Mouse (Mus musculus) cortical plate, adult 2 months (tissue): Measurements from ENCODE around the gene Gnat1. TPM values are rescaled to one million over a fixed set of nuclear protein-coding genes. Genes with fewer than 3 reads are reported as not detected.
A peak's percentile ranks its signal among the peaks of the same experiment; 100 is the strongest.

Experiments used
- H3K27ac ChIP-seq: fragments of 200-500 bp; 2 replicates; pipeline ENCODE4 v1.5.1; 2012; ENCODE audit warnings: low read length, control low read depth, inconsistent platforms; ENCODE audit not compliant: insufficient read depth
- H3K4me1 ChIP-seq: fragments of 200-500 bp; 2 replicates; pipeline ENCODE4 v1.6.1; 2011; ENCODE audit warnings: low read length; ENCODE audit not compliant: control insufficient read depth, insufficient read depth
- H3K4me3 ChIP-seq: fragments of 200-500 bp; 2 replicates; pipeline ENCODE4 v1.5.1; 2011; ENCODE audit warnings: mild to moderate bottlenecking, low read length, control low read depth; ENCODE audit not compliant: insufficient read depth
- CTCF ChIP-seq: fragments of 200-500 bp; IDR thresholded peaks from 2 replicates; pipeline ENCODE4 v1.5.1; 2011; ENCODE audit warnings: mild to moderate bottlenecking, control low read depth, low read length; ENCODE audit not compliant: insufficient read depth; ENCODE audit errors: extremely low read depth
- POLR2A ChIP-seq: fragments of 200-500 bp; IDR thresholded peaks from 2 replicates; pipeline ENCODE4 v1.6.1; 2011; ENCODE audit warnings: mild to moderate bottlenecking, low read length, control low read depth; ENCODE audit not compliant: insufficient read depth; ENCODE audit errors: extremely low read depth
- polyA plus RNA-seq: library from polyadenylated mRNA; depleted of rRNA; stranded (reverse); fragments of >200 nt; gene quantifications from 2 replicates; pipeline ENCODE4 v1.2.3, GENCODE M21; 2012

Gnat1 gene
- polyA plus RNA-seq, 1 experiment: 0.42 TPM

DNA sequence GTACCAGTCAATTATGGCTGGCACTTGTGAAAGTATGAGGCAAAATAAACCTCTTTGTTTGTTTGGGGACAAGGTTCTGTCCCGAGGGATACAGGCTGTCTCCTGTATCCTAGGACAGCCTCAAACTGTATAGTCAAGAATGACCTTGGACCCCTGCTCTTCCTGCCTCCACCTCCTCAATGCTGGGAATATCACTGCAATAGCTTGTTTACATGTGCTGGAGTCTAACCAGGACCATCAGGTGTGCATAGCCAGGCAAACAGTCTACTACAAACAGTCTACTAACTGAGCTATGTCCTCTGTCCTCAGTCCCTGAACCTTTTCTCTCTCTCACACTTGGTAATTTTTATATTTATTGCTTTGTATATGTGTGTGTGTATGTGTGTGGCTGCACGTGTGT, 26.0 kb downstream of the Gnat1 start:
- H3K4me3 ChIP-seq: no peak overlapping the region
- no peaks in the 10 kb centered on the region for H3K4me1 ChIP-seq
- no peak for TF ChIP-seq CTCF
- TF ChIP-seq POLR2A: no peak
- no peak overlapping the region for H3K27ac ChIP-seq

DNA sequence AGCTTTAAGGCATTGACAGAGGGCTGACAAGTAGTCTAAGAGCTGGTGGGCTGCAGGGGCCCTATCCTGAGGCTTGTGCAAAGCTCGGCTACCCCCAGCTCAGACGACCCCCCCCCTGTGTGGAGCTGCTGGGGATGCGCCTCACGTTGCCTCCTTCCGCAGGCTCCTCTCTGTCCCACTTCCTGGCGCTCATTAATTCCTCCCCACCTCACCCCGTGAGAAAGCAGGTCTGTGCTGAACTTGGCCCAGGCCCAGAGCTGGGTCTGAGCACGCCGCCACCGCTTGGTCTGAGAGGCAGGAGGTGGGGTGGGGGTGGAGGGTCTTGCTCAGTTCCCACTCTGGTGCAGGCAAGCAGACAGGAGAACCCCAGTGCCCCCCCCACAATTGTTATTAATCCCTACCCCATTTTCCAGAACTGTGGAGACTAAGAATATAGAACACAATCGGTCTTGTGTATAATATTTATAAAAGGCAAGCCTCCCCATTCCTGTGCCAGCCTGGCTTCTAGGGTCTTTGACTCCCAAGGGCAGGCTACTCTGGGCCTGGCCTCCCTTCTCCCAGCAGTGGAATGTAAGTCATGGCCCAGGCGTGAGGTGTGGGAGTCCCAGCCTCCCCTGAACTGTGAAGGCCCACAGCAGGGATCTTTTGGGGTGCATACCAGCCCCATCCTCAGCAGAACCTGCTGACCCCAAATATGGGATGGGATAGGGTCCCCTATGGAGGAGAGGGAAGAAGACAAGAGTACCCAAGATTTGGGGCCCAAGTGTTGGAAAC, 28.6 kb downstream of the Gnat1 start:
- Histone ChIP-seq H3K27ac (peak overlapping the region; percentile 54), H3K4me1 (no peaks in the 10 kb centered on the region), H3K4me3 (no peak overlapping the region)
- TF ChIP-seq CTCF (no peak), POLR2A (no peak)

DNA sequence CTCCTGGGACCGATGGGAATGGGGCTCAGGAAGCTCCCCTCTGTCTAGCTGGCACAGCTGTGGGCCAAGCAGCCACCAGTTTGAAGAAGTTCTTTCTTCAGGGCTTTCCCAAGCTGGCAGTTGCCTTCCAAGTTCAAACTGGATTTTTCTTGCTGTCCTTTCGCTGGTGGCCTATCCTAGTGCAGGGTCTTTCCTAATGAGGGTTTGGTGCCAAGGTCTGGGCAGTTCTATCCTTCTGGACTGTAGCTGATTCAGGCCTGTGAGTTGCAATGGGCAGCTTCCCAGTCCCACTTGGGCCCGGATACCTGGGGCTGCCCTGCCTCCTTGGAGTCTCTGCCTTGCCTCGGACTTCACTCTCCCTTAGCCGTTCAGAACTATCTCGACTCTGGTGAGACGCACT, 29.3 kb downstream of the Gnat1 start:
- TF ChIP-seq POLR2A (no peak), CTCF (no peak)
- Histone ChIP-seq H3K4me1 (no peaks in the 10 kb centered on the region), H3K27ac (no peak overlapping the region), H3K4me3 (no peak overlapping the region)

DNA sequence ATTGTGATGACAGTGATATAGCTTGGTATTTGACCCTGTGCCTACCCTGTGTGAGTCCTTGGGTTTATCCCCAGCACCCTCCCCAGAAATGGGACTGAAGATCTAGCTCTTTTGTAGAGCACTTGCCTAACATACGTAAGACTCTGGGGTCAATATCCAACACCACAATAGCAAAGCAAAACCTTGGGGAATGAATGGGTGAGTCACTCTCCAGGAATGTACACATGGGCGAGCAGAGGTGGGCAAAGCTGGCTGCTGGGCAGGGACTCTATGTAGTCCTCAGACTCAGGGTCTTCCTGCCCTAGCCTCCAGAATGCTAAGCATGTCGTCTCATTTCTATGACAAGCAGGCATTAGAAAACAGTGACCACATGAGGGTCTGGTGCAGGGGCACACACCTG, 30.7 kb downstream of the Gnat1 start:
- Histone ChIP-seq H3K27ac (no peak overlapping the region), H3K4me3 (no peak overlapping the region), H3K4me1 (no peaks in the 10 kb centered on the region)
- no peak for TF ChIP-seq CTCF
- no peak for TF ChIP-seq POLR2A

DNA sequence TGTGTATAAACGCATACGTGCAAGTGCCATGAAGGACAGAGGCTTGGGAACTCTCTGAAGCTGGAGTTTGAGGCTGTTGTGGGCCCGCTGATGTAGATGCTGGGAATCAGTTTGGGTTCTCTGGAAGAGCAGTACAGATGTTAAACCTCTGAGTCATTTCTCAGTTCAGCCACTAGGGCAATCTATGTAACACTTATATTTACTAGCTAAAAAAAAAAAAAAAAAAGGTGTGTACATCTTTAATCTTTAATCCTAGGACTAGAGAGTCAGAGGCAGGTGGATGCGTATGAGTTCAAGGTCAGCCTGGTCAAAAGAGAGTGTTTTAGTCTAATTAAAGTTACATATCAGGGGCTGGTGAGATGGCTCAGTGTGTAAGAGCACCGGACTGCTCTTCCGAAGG, 32.5 kb downstream of the Gnat1 start:
- H3K27ac ChIP-seq: no peak overlapping the region
- no peak for TF ChIP-seq CTCF
- TF ChIP-seq POLR2A: no peak
- H3K4me1 ChIP-seq: no peaks in the 10 kb centered on the region
- H3K4me3 ChIP-seq: no peak overlapping the region

DNA sequence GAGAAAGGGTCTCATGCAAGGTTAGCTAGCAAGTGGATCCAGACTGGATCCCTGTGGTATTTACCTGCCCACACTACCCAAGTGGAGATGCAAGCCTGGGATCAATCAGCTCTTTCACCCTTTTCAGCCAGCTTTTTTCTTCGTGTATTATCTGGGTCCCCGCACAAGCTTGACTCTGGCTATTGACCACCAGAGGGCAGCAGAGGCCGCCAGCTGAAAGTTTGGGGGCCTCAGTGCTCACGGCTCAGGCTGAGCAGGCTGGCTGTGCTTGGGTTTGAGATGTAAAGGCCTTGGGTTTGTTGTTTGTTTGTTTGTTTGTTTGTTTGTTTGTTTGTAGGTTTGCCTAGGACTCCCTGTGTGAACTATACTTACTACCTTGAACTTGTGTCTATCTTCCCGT, 33.9 kb downstream of the Gnat1 start:
- no peak overlapping the region for H3K4me3 ChIP-seq
- no peaks in the 10 kb centered on the region for H3K4me1 ChIP-seq
- TF ChIP-seq CTCF (peak; percentile 88), POLR2A (no peak)
- H3K27ac ChIP-seq: no peak overlapping the region

DNA sequence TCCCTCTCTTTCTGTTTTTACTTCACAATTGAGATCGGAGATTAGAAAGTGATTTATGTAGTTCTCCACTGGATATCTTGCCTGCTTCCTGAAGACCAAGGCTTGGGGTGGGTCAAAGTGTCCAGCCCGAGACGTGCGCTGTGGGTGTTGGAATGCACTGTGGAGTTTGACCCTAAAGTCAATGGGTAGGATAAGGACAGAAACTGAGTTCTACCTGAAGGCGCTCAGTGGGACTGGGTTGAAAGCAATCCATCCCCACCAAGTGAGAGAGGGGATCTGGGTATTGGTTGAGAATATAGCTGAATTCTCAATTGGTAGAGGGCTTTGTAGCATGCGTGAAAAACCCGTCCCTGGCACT, 34.4 kb downstream of the Gnat1 start:
- no peak overlapping the region for H3K27ac ChIP-seq
- no peak overlapping the region; the same call in 1 of the 2 replicates for H3K4me3 ChIP-seq
- TF ChIP-seq POLR2A (no peak), CTCF (no peak)
- H3K4me1 ChIP-seq: no peaks in the 10 kb centered on the region

DNA sequence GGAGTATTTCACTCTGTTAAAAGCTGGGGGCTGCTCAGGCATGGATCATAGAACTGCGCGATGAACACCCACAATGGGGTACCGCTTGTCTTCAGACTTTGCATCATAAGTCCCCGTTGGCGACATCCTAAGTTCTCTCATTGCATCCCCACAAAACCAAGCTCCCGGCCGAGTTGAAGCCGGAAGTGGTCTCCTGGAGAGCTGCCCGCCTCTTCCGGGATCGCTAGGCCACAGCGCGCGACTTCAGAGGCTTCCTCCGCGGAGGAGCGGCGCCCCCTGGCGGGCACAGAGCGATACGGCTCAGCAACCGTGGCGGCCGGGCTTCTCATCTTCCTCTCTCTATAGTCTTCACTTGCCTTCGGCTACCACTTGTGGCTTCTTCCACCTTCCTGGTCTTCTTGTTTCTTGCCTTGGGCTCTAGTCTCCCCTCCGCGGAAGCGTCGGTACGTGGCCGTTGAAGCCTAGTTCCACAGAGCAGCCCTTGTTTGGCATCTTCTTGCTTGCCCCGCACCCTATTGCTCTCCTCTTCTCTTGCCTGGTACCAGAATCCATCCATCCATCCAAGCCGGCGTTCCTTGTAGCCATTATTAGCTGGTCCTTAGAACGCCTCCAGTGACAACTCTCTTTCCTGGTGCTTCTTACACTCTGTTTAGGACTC, 34.9 kb downstream of the Gnat1 start:
- TF ChIP-seq POLR2A: peak; percentile 71; the same call in 1 of the 2 replicates
- TF ChIP-seq CTCF: peak; percentile 75
- Histone ChIP-seq H3K27ac (no peak overlapping the region), H3K4me1 (no peaks in the 10 kb centered on the region), H3K4me3 (peak overlapping the region; percentile 19)

DNA sequence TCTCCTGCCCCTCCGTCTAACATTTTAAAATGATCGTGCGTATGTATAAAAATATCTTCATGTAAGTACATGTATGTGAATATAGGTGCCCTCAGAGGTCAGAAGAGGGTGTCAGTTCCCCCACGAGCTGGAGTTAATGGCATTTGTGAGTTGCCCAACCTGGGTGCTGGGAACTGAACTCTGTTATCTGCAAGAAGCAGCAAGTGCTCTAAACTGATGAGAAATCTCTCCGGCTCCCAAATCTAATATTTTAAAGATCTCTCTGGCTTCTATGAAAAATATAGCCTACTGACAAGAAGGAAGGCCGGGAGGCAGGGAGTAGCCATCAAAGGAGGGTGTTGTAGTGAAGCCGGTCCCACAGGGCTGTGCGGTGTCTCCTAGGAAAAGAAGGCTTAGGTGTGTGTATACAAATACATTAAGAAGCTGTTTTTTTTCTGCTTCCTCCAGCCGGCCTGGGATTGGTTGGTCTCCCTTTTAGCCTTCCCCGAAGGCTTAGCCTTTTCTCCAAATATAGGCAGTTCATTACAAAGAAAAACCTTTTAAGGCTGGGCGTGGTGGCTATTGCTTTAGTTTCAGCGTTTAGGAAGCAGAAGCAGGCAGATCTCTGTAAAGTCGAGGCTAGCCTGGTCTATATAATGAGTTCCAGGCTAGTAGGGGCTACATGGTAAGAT, 35.8 kb downstream of the Gnat1 start:
- no peak overlapping the region for H3K27ac ChIP-seq
- H3K4me1 ChIP-seq: no peaks in the 10 kb centered on the region
- TF ChIP-seq CTCF: no peak
- TF ChIP-seq POLR2A: no peak
- peak overlapping the region; percentile 19; the same call in 1 of the 2 replicates for H3K4me3 ChIP-seq

DNA sequence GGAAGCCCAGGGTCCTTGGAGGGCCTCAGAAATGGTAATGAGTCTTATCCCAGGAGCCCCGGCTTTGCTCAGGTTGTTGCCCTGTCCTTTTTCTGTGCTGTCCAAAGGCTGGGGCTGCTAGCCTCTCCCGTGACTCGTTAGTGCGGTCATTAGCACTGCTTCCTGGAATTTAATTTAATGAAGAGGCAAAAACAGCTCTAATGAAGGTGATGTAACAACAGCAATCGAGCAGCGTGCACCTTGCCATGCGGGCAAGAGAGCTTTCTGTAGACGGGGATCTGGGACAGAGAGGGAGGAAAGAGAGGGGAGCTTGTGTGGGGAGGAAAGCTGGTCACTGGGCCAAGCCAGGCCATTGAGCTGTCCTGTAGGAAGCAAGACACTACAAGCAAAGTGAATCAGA, 37.8 kb downstream of the Gnat1 start:
- Histone ChIP-seq H3K4me1 (no peaks in the 10 kb centered on the region), H3K4me3 (no peak overlapping the region), H3K27ac (no peak overlapping the region)
- no peak for TF ChIP-seq POLR2A
- no peak for TF ChIP-seq CTCF
